Mouse (Mus musculus): ENCODE results near the gene Rrbp1. TPM values are rescaled to one million over a fixed set of nuclear protein-coding genes. Genes with fewer than 3 reads are reported as not detected.
A peak's percentile ranks its signal among the peaks of the same experiment; 100 is the strongest.

Rrbp1 gene
- polyA plus RNA-seq (2014; fragmentation: Nextera tagmentation; extraction: Ambion mirVana): 21.3 and 25.5 TPM in 2 replicates

- Histone ChIP-seq H3K9me3 (ENCODE audit: control insufficient read depth, low read length) (no peaks in the 10 kb centered on the region), H3K27ac (replicated peaks; ENCODE audit: low read depth, low read length) (peak within 1 kb of the TSS; percentile 84), H3K36me3 (ENCODE audit: control insufficient read depth, insufficient read depth, low read length) (no peaks in the 10 kb centered on the region), H3K27me3 (ENCODE audit: control insufficient read depth, insufficient read depth, low read length) (no peaks in the 10 kb centered on the region), H3K4me2 (ENCODE audit: low read length) (peak within 1 kb of the TSS; percentile 64), H3K9ac (replicated peaks; ENCODE audit: low read length) (peak within 1 kb of the TSS; percentile 69), H3K4me1 (ENCODE audit: control insufficient read depth, insufficient read depth, low read length) (no peaks in the 10 kb centered on the region), H3K4me3 (replicated peaks; ENCODE audit: low read depth, low read length) (peak within 1 kb of the TSS; percentile 82)
- WGBS: under 1% methylated on average over 52 of the region's 53 CpGs
- ATAC-seq (ENCODE audit: low FRiP score, low TSS enrichment) (peak; percentile 99), DNase-seq (peak; percentile 98)
Observed at GRCm38 (mm10) chr2:144011080-144011551, at the start of gene Rrbp1. Gene Rrbp1 (minus strand): TSS chr2:144011263.

- WGBS: 84% methylated on average over 2 of the region's 2 CpGs
- ATAC-seq (ENCODE audit: low FRiP score, low TSS enrichment): no peak
- H3K4me2 ChIP-seq (ENCODE audit: low read length): no peak overlapping the region
- H3K27me3 ChIP-seq (ENCODE audit: control insufficient read depth, insufficient read depth, low read length): no peaks in the 10 kb centered on the region
- H3K36me3 ChIP-seq (ENCODE audit: control insufficient read depth, insufficient read depth, low read length): no peaks in the 10 kb centered on the region
- H3K4me1 ChIP-seq (ENCODE audit: control insufficient read depth, insufficient read depth, low read length): no peaks in the 10 kb centered on the region
- no peak for DNase-seq
- H3K4me3 ChIP-seq (replicated peaks; ENCODE audit: low read depth, low read length): no peak overlapping the region
- H3K9ac ChIP-seq (replicated peaks; ENCODE audit: low read length): no peak overlapping the region
- H3K27ac ChIP-seq (replicated peaks; ENCODE audit: low read depth, low read length): no peak overlapping the region
- no peaks in the 10 kb centered on the region for H3K9me3 ChIP-seq (ENCODE audit: control insufficient read depth, low read length)
Observed at GRCm38 (mm10) chr2:144057735-144058134, 46.7 kb upstream of the Rrbp1 start.

GRCm38 (mm10) chr2:144052410-144053065 lies 41.5 kb upstream of the Rrbp1 start:
- Histone ChIP-seq H3K4me1 (ENCODE audit: control insufficient read depth, insufficient read depth, low read length) (no peaks in the 10 kb centered on the region), H3K27ac (replicated peaks; ENCODE audit: low read depth, low read length) (no peak overlapping the region), H3K4me3 (replicated peaks; ENCODE audit: low read depth, low read length) (no peak overlapping the region), H3K4me2 (ENCODE audit: low read length) (no peak overlapping the region), H3K9me3 (ENCODE audit: control insufficient read depth, low read length) (no peaks in the 10 kb centered on the region), H3K9ac (replicated peaks; ENCODE audit: low read length) (no peak overlapping the region), H3K27me3 (ENCODE audit: control insufficient read depth, insufficient read depth, low read length) (no peaks in the 10 kb centered on the region), H3K36me3 (ENCODE audit: control insufficient read depth, insufficient read depth, low read length) (no peaks in the 10 kb centered on the region)
- DNase-seq: no peak
- no peak for ATAC-seq (ENCODE audit: low FRiP score, low TSS enrichment)
- 93% methylated on average over 8 of the region's 8 CpGs for WGBS

- no peak overlapping the region for H3K9ac ChIP-seq (replicated peaks; ENCODE audit: low read length)
- no peak overlapping the region for H3K4me3 ChIP-seq (replicated peaks; ENCODE audit: low read depth, low read length)
- H3K36me3 ChIP-seq (ENCODE audit: control insufficient read depth, insufficient read depth, low read length): no peaks in the 10 kb centered on the region
- no peak for DNase-seq
- WGBS: 93% methylated on average over 6 of the region's 6 CpGs
- H3K4me2 ChIP-seq (ENCODE audit: low read length): no peak overlapping the region
- no peaks in the 10 kb centered on the region for H3K27me3 ChIP-seq (ENCODE audit: control insufficient read depth, insufficient read depth, low read length)
- no peak for ATAC-seq (ENCODE audit: low FRiP score, low TSS enrichment)
- no peak overlapping the region for H3K27ac ChIP-seq (replicated peaks; ENCODE audit: low read depth, low read length)
- H3K9me3 ChIP-seq (ENCODE audit: control insufficient read depth, low read length): no peaks in the 10 kb centered on the region
- no peaks in the 10 kb centered on the region for H3K4me1 ChIP-seq (ENCODE audit: control insufficient read depth, insufficient read depth, low read length)
Observed at GRCm38 (mm10) chr2:144050861-144051260, 39.8 kb upstream of the Rrbp1 start.

- DNase-seq: no peak
- Histone ChIP-seq H3K4me3 (replicated peaks; ENCODE audit: low read depth, low read length) (no peak overlapping the region), H3K4me1 (ENCODE audit: control insufficient read depth, insufficient read depth, low read length) (no peaks in the 10 kb centered on the region), H3K9ac (replicated peaks; ENCODE audit: low read length) (no peak overlapping the region), H3K36me3 (ENCODE audit: control insufficient read depth, insufficient read depth, low read length) (no peaks in the 10 kb centered on the region), H3K27ac (replicated peaks; ENCODE audit: low read depth, low read length) (no peak overlapping the region), H3K4me2 (ENCODE audit: low read length) (no peak overlapping the region), H3K27me3 (ENCODE audit: control insufficient read depth, insufficient read depth, low read length) (no peaks in the 10 kb centered on the region), H3K9me3 (ENCODE audit: control insufficient read depth, low read length) (no peaks in the 10 kb centered on the region)
- no peak for ATAC-seq (ENCODE audit: low FRiP score, low TSS enrichment)
- 88% methylated on average over 8 of the region's 8 CpGs for WGBS
Observed at GRCm38 (mm10) chr2:144050146-144050680, 39.1 kb upstream of the Rrbp1 start.

GRCm38 (mm10) chr2:144046916-144047315 lies 35.9 kb upstream of the Rrbp1 start:
- 83% methylated on average over 11 of the region's 11 CpGs for WGBS

GRCm38 (mm10) chr2:144045756-144046560 lies 34.9 kb upstream of the Rrbp1 start:
- no peak for ATAC-seq (ENCODE audit: low FRiP score, low TSS enrichment)
- DNase-seq: no peak
- 68% methylated on average over 5 of the region's 5 CpGs for WGBS

More at GRCm38 (mm10) chr2:144046916-144047315, 35.9 kb upstream of the Rrbp1 start:
- DNase-seq: no peak
- no peak overlapping the region for H3K27ac ChIP-seq (replicated peaks; ENCODE audit: low read depth, low read length)
- ATAC-seq (ENCODE audit: low FRiP score, low TSS enrichment): no peak
- H3K4me2 ChIP-seq (ENCODE audit: low read length): no peak overlapping the region
- no peaks in the 10 kb centered on the region for H3K4me1 ChIP-seq (ENCODE audit: control insufficient read depth, insufficient read depth, low read length)
- peaks cover 10% of the 10 kb centered on the region for H3K9me3 ChIP-seq (ENCODE audit: control insufficient read depth, low read length)
- H3K27me3 ChIP-seq (ENCODE audit: control insufficient read depth, insufficient read depth, low read length): no peaks in the 10 kb centered on the region
- no peak overlapping the region for H3K9ac ChIP-seq (replicated peaks; ENCODE audit: low read length)
- H3K36me3 ChIP-seq (ENCODE audit: control insufficient read depth, insufficient read depth, low read length): no peaks in the 10 kb centered on the region
- no peak overlapping the region for H3K4me3 ChIP-seq (replicated peaks; ENCODE audit: low read depth, low read length)

GRCm38 (mm10) chr2:144044726-144045125 lies 33.7 kb upstream of the Rrbp1 start:
- no peak overlapping the region for H3K4me2 ChIP-seq (ENCODE audit: low read length)
- 87% methylated on average over 6 of the region's 6 CpGs for WGBS
- no peak overlapping the region for H3K27ac ChIP-seq (replicated peaks; ENCODE audit: low read depth, low read length)
- H3K9ac ChIP-seq (replicated peaks; ENCODE audit: low read length): no peak overlapping the region
- no peak overlapping the region for H3K4me3 ChIP-seq (replicated peaks; ENCODE audit: low read depth, low read length)
- no peak for ATAC-seq (ENCODE audit: low FRiP score, low TSS enrichment)
- peaks cover 15% of the 10 kb centered on the region for H3K9me3 ChIP-seq (ENCODE audit: control insufficient read depth, low read length)
- no peaks in the 10 kb centered on the region for H3K4me1 ChIP-seq (ENCODE audit: control insufficient read depth, insufficient read depth, low read length)
- no peak for DNase-seq
- no peaks in the 10 kb centered on the region for H3K27me3 ChIP-seq (ENCODE audit: control insufficient read depth, insufficient read depth, low read length)
- H3K36me3 ChIP-seq (ENCODE audit: control insufficient read depth, insufficient read depth, low read length): no peaks in the 10 kb centered on the region

More at GRCm38 (mm10) chr2:144045756-144046560, 34.9 kb upstream of the Rrbp1 start:
- Histone ChIP-seq H3K9me3 (ENCODE audit: control insufficient read depth, low read length) (peaks cover 15% of the 10 kb centered on the region), H3K4me1 (ENCODE audit: control insufficient read depth, insufficient read depth, low read length) (no peaks in the 10 kb centered on the region), H3K27me3 (ENCODE audit: control insufficient read depth, insufficient read depth, low read length) (no peaks in the 10 kb centered on the region), H3K9ac (replicated peaks; ENCODE audit: low read length) (no peak overlapping the region), H3K36me3 (ENCODE audit: control insufficient read depth, insufficient read depth, low read length) (no peaks in the 10 kb centered on the region), H3K4me3 (replicated peaks; ENCODE audit: low read depth, low read length) (no peak overlapping the region), H3K27ac (replicated peaks; ENCODE audit: low read depth, low read length) (no peak overlapping the region), H3K4me2 (ENCODE audit: low read length) (no peak overlapping the region)

Data from midbrain, embryonic 14.5 days (tissue).